In genomic region chr3:142281093-142281445, GRCm38 (mm10) we compare ENCODE assay signal across 9 mouse cellular contexts.
DNase-seq lines count a peak whose midpoint lies in the region; ATAC-seq and TF ChIP-seq lines count a peak whose summit lies in the region.
"Had no signal": no experiment of that assay in that cellular context is flagged by ENCODE, and none has a peak within 500 bp of the region (broad histone marks: within the 10 kb centered on the region; RNA-seq: fewer than 3 reads in every experiment).

No protein-coding gene starts in this region.

- H3K27ac ChIP-seq in spleen, adult 2 months (ENCODE audit: insufficient read depth, low read length), result no peak overlapping the region
- H3K27ac ChIP-seq in liver, embryonic 14.5 days, result no peak overlapping the region

- H3K4me3 ChIP-seq in spleen, adult 2 months (ENCODE audit: extremely low read depth, insufficient read depth, insufficient read length), result no peak overlapping the region
- no peak overlapping the region for H3K4me3 ChIP-seq in liver, embryonic 14.5 days (ENCODE audit: insufficient read depth in 1 of 2, low read depth in 2 of 2, low read length in 2 of 2)

- 12% methylated on average over 1 of the region's 1 CpGs for WGBS in spleen, adult 2 months
- WGBS in liver, embryonic 14.5 days (ENCODE audit: insufficient replicate concordance), result 20% methylated on average over 1 of the region's 1 CpGs

- peaks cover 4% of the 10 kb centered on the region for H3K4me1 ChIP-seq in spleen, adult 2 months (ENCODE audit: control insufficient read depth, insufficient read depth, insufficient read length)
- peaks cover 8 to 19% of the 10 kb centered on the region in 2 experiments for H3K4me1 ChIP-seq in liver, embryonic 14.5 days (replicated peaks; ENCODE audit: control insufficient read depth in 2 of 2, insufficient read depth in 2 of 2, low read length in 1 of 2)

- peak; percentile 95 for ATAC-seq in liver, embryonic 14.5 days (ENCODE audit: insufficient read depth)

- DNase-seq in embryo, embryonic 11 days, result peak; percentile 18
- DNase-seq in embryo, embryonic 9.5 days (ENCODE audit: extremely low spot score), result no peak
- DNase-seq in spleen, adult 2 months (ENCODE audit: low read depth in 1 of 2, low spot score in 2 of 2), result peak; percentile 15 to 19
- DNase-seq in spleen, postnatal 14 days (ENCODE audit: low spot score in 2 of 2), result no peak
- DNase-seq in liver, embryonic 14.5 days (ENCODE audit: low read depth in 3 of 3, low spot score in 3 of 3), result peak; percentile 46 to 52 (median 48)
- no peak for DNase-seq in adrenal gland, postnatal 4 days (ENCODE audit: low spot score in 2 of 2)
- no peak for DNase-seq in adrenal gland, adult 8-10 months
- no peak for DNase-seq in neural tube, embryonic 10.5 days (ENCODE audit: extremely low spot score, low spot score)
- DNase-seq: cerebellum, adult 9-11 months had no signal

- H3K9ac ChIP-seq in liver, embryonic 14.5 days (replicated peaks), result no peak overlapping the region

- H3K27me3 ChIP-seq in spleen, adult 2 months (ENCODE audit: control insufficient read depth, insufficient read depth, low read length), result 0 out of 2 replicates have a peak, but pooled peaks cover 1% of the 10 kb centered on the region
- no peaks in the 10 kb centered on the region for H3K27me3 ChIP-seq in liver, embryonic 14.5 days (ENCODE audit: control insufficient read depth, insufficient read depth, low read length)

- H3K9me3 ChIP-seq in liver, embryonic 14.5 days (ENCODE audit: control insufficient read depth, low read length), result no peaks in the 10 kb centered on the region

- H3K36me3 ChIP-seq in spleen, adult 2 months (ENCODE audit: control insufficient read depth, insufficient read depth, low read length), result peaks cover 2% of the 10 kb centered on the region; the same call in 1 of the 2 replicates
- no peaks in the 10 kb centered on the region for H3K36me3 ChIP-seq in liver, embryonic 14.5 days (replicated peaks; ENCODE audit: control insufficient read depth, insufficient read depth, low read depth)

- H3K4me2 ChIP-seq in liver, embryonic 14.5 days (ENCODE audit: low read depth), result peak overlapping the region; percentile 8; the same call in 1 of the 2 replicates

- TF ChIP-seq CTCF in spleen, adult 2 months (IDR thresholded peaks at IDR 0.05; ENCODE audit: extremely low read depth, insufficient read depth, insufficient read length, insufficient replicate concordance), result no peak
- no peak for TF ChIP-seq CTCF in liver, embryonic 14.5 days (IDR thresholded peaks at IDR 0.05; ENCODE audit: low read depth)

- TF ChIP-seq POLR2A in spleen, adult 2 months (IDR thresholded peaks at IDR 0.05; ENCODE audit: low read depth, low read length), result no peak

- peak; percentile 41 for TF ChIP-seq EP300 in liver, embryonic 14.5 days (IDR thresholded peaks at IDR 0.05; ENCODE audit: low read depth)

Comparison
In these comparisons a context has a peak if more than half of its experiments do, and no peak if none do; other contexts are left out.
1. DNase-seq: peak in embryo, embryonic 11 days (single experiment), spleen, adult 2 months (2 of 2) and liver, embryonic 14.5 days (3 of 3); none in embryo, embryonic 9.5 days (single experiment), spleen, postnatal 14 days (0 of 2), adrenal gland, postnatal 4 days (0 of 2), adrenal gland, adult 8-10 months (single experiment) and neural tube, embryonic 10.5 days (single experiment).